Mouse (Mus musculus) lung, postnatal 14 days (tissue): Measurements from ENCODE around the gene Bcl6b.
A peak's percentile ranks its signal among the peaks of the same experiment; 100 is the strongest.

Source experiments
- DNase-seq: peaks from one replicate; pipeline ENCODE4 v3.0.0; 2021

The Bcl6b gene

DNA sequence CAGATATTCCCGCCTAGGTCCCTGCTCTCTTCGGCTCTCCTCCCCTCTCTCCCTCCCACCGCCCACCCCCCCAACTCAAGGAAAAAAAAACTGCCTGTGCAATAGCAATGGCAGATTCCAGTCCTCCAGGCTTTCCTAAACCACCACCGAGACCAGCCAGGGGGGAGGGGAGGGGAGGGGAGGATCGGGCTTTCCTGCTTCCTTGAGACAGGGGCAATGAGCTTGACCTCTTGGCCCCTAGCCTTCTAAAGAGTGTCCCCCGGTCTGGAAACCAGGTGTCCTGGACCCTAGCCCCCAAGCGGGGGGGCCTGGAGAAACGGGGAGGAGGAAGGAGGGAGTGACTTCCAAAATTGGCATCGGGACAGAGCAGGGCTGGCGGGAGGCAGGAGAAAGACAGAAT is 2.9 kb upstream of the Bcl6b start:
- no peak for DNase-seq

DNA sequence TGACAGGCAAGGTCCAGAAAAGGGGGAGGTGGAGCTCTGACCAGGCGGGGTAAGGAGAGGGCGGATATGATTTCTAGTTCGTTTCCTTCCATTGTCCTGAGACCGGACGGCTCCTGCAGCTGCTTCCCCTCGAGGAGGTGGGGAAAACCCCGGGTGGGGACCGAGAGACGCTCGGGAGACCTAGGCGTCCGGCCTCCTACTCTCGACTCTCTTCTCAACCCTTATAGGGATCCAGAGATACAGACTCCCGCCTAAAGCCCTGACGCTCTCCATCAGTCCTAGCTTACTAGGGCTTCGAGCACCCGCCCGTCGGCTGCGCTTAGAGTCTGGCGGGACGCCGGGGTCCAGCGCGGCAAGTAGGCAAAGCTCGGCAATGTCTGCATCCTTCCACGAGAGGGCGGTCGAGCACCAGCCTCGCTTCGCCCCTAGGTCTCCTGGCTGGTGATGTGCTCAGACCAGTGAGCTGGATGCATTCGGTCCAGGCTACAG is 685 bp upstream of the Bcl6b start:
- peak; percentile 90 for DNase-seq

DNA sequence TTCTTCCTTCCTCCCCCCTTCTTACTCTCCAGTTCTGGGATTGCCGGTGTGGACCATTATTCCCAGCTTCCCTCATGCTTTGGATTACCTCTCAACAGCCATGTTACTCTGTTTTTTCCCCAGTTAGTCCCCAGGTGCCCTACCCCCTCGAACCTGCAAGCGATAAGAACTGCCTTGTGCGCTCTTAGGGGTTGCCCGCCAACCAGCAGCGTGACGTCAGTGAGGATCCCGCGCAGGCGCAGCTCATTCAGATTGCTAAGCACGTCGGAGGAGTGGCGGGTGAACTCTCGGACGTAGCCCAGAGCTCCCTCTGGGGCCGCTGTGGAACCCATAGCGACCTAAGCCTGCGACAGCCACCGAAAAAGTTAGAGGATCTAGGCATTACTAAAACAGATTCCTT is 770 bp downstream of the Bcl6b start:
- peak; percentile 93 for DNase-seq

DNA sequence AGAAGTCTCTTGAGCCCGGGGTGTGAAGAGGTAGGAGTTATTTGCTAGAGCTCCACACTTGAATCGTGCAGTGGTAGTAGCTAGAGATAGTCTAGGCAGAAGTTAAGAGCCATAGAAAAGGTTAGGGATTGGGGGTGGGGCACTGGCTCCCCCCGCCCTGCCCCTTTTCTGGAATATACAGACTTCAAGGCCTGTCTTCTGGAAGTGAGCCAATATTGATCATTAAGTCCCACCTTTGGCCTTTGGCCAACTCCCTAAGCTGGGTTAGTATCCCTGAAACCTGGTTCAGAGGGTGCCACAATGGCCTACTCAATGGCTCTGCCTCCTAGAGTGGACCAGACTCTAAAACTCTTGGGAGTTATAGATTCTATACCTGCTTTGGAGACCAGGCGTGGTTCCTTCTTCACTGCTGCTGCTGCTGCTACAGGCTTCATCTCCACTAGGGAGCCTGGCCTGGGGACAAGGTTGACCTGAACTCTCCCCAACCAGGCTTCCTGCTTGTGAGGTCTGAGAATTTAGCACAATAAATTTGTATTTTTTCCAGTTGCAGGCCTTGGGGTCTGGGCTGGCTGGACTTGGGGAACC is 1.8 kb downstream of the Bcl6b start:
- no peak for DNase-seq

DNA sequence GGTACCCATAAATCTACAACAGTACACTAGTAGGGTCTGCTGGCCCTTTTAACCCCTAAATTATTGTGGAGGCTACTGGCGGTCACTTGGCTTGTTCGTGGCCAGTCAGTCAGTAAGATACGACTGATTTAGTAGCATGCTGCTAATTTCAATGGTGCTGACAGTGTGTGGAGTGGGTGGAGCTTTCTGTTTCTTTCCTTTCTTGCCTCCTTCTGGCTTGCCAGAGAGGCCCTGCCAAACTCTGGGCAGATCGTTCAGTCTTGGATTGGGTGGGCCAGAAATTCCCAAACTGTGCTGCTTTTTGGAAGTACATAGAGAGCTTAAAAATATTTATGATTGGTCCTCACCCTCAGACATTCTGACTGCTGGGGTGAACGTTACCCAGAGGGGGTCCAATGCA is 2.5 kb downstream of the Bcl6b start:
- no peak for DNase-seq

DNA sequence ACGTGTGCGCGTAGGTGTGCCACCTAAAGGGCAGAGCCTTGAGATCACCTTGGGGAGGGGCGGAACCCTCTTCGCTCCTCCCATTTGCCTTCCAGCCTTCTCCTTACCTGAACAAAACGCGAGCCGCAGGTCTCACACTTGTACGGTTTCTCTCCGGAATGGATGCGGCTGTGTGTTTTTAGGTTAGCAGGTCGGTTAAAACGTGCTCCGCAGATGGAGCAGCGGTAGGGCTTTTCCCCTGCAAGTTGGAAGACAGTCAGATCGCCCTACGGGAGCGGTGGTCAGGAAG is 3.1 kb downstream of the Bcl6b start:
- no peak for DNase-seq

DNA sequence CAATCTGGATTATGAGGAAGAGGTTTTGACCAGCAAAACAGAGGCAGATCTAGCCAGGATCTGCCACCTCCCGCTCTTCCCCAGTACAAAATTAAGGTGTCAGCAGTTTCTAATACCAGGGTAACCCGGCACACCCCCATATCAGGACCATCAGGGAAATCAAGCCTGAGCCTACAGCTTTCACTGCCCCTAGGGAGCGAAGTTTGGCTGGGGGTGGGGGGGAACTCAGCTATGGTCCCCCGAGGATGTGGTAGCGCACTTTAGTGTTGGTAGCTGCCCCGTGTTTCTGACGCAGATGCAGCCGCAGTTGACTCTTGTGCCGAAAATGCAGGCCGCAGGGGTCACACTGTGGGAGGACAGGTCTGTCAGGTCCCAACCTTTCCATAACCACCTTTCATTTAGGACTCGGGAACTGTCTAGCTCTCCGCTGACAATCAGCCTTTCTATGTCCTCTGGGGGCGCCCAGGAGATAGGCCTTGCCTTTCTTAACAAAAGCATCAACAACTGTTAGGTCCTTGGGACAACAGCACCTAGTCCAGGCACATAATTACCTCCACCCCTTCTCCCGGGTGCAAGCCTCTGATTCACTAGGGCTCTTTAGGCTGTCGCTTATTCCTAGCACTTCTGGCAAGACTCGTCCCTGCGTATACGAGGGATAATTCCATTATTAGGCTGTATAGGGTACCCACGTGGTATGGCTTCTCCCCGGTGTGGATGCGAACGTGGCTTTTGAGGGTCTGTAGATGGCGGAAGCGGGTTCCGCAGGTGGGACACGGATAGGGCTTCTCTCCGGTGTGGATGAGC is 3.6 kb downstream of the Bcl6b start:
- no peak for DNase-seq

DNA sequence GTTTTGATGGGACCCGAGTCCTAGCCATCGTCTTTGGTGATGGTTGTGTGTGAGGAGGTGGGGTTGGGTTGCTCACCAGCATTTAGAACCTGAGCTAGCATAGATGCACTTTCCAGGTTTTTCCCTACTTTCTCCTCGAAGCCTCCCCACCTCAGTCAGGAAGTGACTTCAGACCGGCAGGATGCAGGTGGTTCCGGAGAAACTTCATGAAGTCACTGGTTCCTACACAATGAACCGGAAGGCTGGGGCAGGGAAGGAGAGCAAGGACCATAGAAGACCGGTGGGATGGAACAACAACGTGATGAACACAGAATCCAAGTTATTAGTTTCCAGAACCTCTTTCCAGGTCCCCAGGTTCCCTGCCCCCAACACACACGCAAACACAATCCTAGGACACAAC is 5.9 kb downstream of the Bcl6b start:
- DNase-seq: no peak

DNA sequence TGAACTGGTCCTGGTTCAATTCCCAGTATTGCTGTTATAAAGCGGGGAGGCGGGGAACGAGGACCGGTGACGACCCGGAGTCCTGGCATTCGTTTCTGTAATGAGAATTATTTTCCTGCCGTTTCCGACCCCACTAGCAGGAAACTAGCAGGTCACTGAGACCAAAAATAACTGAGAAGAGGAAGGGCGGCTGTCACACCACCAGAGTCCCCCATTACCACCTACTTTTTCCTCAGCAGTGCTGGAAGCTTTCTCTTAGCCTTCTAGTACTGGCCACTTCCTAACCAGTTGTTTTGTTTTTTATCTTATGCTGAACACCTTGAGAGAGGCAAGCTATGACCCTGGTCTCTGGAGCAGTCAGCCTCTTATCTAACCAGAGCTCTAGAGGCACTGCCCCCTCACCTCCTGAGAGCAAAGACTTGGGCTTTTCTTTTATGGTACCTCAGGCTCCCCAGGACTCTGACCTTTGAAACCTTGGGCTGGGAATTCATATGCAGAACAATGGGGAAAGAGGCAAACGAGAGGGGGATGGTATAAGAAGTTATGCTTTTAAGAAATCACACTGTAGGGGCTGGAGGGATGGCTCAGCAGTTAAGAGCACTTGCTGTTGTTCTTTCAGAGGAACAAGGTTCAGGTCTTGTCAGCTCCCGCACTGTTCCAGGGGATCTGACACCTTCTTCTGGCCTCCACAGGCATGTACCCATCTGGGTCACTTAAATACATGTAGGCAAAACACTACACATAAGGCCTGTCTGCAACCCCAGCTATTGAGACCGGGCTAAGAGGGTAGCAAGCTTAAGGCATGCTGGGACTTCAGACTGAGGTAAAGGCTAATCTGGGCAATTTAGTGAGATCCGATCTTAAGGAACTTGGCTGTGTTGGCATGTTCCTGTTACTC is 7.7 kb downstream of the Bcl6b start:
- DNase-seq: no peak

DNA sequence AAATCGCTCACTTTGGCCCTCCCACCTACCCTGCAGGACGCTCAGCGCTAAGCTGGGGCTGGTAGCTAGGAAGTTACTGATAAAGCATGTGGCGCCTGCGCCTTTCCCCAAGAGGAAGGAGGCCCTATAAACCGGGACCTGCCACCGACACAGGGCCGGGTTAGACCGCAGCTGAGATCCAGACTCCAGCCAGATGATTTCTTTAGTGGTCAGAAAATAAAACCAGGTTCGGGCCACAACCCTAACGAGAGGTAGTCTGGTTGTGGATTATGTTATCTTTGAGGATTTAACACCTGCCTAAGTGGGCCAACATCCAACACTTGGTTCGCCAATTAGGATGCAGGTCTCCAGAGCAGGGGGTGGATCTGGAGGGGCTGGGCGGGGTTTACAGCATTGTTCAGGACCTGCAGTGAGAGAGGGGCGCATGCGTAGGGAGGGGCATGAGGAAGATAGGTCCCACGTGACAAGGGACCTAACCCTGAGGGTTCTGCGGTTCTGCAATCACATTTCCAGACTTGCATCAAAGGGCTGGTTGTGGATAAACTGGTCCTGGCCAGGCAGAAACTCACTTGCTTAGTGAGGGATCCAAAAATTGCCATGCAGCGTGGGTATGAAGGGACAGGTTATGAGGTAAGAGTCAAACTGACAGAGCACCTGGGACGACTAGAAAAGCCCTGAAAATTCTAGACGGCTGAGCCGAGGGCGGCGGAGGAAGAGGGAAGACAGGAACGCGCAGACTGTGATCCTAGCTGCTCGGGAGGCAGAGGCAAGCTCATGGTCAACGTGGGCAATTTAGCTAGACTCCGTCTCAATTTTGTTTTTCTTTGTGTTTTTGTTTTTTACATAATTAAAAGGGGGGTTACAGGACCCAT is 8.6 kb downstream of the Bcl6b start, which contains the start of gene Slc16a13:
Gene Slc16a13 (minus strand): TSS at position 334 of the 872 bp plus-strand sequence.
- peak; percentile 95 for DNase-seq

DNA sequence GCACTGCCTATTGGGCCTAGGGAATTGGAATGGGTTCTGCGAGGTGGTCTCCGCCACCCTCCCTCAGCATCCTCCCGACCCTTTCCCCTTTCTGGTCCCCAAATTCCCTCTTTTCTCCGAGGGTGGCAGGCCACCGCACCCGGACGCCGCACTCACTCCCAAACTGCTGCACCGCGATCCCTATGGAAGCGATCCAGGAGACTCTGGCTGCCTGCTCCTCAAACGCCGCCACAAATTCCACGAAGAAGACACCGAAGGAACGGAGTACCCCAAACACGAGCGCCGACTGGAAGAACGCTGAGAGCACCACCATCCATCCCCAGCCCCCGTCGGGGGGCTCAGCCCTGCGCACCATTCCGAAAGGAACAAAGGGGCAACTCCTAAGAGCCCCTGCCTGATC is 9.3 kb downstream of the Bcl6b start:
- DNase-seq: no peak

DNA sequence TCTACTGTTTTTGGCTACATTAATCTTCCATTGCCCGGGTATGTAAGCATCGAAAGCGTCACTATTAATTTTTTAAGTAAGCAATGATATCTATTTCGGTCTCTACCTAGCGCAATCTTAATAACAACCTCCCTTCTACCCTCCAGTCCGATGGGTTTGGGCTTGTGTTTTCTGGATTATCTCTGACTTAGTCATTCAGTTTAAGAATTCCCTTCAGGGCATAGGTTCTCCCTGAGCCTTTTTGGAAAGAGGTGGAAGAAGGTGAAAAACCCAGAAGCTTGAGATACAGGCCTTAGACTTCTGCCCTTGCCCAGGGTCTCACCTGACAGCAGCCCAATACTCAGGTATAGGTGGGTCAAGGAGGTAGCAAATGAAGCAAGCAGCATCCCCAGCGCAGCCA is 9.7 kb downstream of the Bcl6b start:
- DNase-seq: no peak

DNA sequence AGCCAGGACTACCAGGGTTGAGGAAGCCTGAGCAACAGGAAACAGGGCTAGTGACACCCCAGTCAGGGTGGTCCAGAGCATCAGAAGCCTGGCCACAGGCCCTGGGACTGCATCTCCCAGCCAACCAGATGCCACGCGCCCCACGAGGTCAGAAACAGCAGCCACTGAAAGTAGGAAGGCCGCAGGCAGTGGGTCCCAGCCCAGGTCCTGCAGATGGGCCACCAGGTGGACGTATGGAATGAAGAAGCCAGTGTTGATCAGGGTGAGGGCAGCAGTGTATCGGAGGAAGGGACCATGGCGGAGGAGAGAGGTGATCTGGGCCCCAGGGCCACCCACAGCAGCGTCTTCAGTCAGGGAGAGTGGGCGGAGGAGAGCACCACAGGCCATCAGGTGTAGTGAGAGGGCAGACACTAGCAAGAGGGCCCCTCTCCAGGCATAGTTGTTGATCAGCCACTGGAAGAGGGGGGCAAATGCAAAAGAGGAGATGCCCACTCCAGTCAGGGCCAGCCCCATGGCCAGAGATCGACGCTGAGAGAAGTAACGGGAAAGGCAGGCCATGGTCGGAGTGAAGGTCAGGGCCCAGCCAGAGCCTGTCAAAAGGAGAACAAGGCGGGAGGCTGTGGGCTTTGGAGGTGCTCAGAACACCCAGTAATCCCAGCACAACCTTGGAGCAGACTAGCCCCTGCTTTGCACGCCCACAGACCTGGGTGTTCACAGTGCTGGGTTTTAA is 10.7 kb downstream of the Bcl6b start:
- DNase-seq: no peak

DNA sequence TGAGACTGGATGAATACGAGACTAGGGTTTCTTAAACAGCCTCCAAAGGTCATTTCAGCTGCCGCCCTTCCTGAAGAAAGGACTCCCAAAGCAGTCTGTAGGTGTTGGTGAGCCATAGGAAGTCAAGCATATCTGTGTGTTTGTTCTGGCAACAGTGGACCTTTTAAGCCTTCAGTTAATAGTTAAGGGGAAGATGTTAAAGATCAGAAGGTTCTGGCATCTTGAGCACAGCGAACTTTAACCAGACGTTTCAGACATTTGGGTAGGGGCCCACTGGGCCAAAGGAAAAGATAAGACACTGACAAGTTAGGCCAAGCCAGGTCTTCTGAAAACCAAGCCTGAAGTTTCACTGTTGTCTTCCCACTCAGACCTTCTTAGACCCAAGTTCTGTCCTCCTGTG is 11.6 kb downstream of the Bcl6b start:
- no peak for DNase-seq

DNA sequence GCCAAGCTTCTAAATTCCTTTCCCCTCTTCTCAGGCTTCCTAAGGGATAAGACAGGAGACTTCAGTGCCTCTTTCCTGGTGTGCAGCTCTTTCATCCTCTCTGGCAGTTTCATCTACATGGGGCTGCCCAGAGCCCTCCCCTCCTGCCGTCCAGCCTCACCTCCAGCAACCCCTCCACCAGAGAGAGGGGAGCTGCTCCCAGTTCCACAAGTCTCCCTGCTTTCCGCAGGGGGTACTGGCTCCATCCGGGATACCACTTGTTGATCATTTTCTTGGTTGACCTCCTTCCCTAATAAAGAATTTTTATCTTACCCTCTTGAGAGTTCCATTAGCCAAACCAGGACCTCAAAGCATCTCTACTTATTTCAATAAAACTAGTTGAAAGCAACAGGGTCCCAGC is 13.5 kb downstream of the Bcl6b start:
- no peak for DNase-seq

DNA sequence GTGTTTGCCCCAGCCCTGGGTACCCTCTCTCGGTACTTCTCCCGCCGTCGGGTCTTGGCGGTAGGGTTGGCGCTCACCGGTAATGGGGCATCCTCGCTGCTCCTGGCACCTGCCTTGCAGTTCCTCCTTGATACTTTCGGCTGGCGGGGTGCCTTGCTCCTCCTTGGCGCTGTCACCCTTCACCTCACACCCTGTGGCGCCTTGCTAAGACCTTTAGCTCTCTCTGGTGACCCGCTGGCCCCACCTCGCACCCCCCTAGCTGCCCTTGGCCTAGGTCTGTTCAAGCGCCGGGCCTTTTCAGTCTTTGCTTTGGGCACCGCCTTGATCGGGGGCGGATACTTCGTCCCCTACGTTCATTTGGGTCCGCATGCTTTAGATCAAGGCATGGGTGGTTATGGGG is 14.3 kb downstream of the Bcl6b start:
- DNase-seq: no peak

DNA sequence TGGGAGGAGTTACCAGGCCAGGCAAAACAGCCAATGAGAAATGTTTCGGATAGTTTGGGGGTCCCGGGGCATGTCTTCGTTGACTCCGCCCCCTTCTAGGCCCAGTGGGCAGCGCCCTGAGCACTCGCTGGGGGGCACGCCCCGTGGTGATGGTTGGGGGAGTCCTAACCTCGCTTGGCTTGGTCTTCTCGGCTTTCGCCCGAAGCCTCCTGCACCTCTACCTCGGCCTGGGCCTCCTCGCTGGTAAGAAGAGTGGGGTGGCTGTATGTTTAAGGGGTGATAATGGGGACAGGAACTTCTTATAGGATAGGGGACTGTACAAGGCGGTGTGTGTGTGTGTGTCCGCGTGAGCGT is 14.8 kb downstream of the Bcl6b start:
- DNase-seq: no peak

DNA sequence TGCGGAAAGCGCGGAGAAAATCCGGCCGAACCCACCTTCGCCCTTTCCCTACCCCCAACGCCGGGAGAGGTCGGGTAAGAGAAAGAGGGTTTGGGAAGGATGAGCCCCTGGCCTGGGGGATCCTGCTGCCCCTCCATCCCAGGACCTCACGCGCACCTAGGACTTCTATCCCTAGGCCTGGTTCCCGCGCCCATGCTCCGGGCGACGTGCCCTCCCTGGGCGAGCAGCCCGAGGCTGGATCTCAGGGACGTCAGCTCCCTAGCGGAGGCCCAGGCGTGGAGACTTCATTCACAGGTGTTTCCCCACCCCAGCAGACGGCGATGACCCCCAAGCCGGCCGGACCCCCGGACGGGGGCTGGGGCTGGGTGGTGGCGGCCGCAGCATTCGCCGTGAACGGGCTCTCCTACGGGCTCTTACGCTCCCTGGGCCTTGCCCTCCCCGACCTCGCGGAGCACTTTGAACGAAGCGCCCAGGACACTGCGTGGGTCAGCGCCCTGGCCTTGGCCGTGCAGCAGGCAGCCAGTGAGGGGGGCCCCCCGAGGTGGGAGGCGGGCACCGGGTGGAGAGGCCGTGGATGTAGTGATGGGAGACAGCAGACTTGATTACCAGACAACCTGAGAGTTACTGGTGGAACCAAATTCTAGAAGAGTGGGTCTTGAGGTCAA is 15.3 kb downstream of the Bcl6b start:
- DNase-seq: no peak

DNA sequence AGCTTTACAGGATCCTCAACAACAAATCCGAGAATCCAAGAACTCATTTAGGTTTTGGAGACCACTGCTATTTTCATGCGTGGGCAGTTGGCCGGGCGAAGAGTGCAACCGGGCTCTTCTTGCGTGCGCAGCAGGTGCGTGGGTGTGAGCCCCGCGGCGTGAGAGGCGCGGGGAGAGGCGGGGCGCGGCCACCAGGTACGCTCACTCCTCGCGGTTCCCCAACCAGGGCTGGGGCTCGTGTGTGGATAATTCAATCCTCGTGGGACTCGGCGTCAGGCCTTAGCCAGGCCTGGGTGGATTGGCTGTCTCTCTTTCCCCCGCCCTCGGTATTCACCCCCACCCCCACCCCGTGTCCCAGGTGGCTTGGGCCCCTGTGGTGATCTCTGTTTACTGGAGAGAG is 15.9 kb downstream of the Bcl6b start:
- DNase-seq: no peak

DNA sequence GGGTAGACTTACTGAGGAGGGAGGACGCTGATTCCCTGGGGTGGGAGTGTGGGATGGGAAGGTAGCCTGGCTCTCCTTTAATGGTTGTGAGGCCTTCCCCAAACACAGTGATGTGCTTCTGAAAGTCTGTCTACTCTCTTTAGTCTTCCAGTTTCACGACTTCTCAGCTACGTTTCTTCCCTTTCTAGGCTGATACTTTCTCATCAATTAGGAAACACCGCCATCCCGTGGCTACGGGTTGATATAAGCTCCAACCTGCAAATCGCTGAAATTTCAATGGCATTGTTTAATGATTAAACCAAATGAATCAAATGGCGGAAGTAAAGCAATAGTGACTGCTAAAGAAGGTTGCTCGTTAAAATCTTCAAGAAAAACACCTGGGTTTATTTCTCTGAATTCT is 16.7 kb downstream of the Bcl6b start:
- peak; percentile 80 for DNase-seq

DNA sequence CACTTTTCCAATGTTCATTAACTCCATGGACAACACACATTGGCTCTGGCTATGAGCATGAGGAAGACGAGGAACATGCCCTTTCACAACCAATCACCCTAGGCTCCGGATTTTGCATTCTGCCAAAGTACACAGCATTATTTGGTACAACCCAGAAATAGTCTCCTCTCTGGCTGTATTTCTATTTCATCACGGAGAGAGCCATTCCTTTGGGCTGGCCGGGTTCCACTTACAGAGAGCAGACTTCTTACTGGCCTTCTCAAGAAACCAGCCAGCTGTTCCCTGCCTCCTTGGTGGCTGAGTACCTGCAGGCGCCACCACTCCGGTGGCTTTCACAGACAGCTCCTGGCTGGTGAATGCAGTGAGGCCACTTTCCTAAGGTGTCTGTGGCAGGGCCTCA is 17.2 kb downstream of the Bcl6b start, which contains the start of gene Slc16a11:
Gene Slc16a11 (plus strand): TSS at position 330 of the 400 bp plus-strand sequence.
- DNase-seq: no peak

DNA sequence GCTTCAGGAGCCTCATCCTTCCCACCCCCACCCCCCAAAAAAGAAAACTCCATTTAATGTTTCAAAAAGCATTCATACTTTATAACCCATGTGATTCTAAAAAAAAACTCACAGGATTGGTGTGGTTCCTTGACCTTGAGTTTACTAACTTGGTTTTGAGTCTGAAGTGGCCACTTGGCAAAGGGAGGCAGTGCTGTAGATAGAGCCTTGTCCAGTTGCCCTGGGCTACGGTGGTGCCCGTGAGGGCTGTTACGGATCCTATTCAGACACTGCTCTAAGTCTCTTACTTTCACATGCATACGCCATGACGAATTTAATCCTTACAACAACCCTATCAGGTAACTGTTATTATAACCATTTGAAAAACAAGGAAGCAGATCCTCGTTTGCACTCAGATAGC is 17.6 kb downstream of the Bcl6b start:
- DNase-seq: no peak
